Mouse (Mus musculus): ENCODE results near the gene Cit.

GRCm38 (mm10) chr5:116021552-116021951, 176.5 kb downstream of the Cit start:
- no peak for TF ChIP-seq CTCF (IDR thresholded peaks at IDR 0.05; ENCODE audit: borderline replicate concordance, insufficient read depth, low read depth, low read length)
- no peak for TF ChIP-seq POLR2A (IDR thresholded peaks at IDR 0.05; ENCODE audit: borderline replicate concordance, insufficient read depth, low read length)
